Mouse (Mus musculus): ENCODE data around the gene Slc26a3.

The Slc26a3 gene

GRCm38 (mm10) chr12:31513724-31514503 lies 123.2 kb downstream of the Slc26a3 start:
- no peak for DNase-seq (ENCODE audit: low spot score)

DNA sequence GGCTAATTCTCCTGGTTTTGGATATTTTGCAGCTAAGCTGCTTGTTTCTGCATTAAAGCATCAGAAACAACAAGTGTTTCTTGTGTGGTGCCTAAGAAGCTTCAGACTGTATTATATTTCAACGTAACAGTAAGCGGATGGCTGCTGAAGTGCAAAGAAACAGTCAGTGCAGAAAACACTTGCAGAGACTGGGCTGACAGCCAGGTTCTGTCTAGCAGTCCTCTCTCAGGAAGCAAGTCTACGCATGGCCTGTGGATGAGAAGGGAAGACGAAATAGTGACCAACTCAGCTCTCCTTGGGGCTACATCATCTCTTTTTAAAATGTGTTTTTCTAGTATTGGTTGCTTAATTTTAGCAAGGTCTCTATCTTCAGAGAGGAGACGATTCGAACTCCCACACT lies 129.4 kb downstream of the Slc26a3 start:
- DNase-seq (ENCODE audit: low spot score): no peak

- no peak for DNase-seq (ENCODE audit: low spot score)
Observed at GRCm38 (mm10) chr12:31521371-31521770, 130.7 kb downstream of the Slc26a3 start.

Data from ovary, adult 18-20 months (tissue).